39 mouse cellular contexts compared by ENCODE assay signal in genomic region chr5:120531631-120532030, GRCm38 (mm10). TPM values are rescaled to one million over a fixed set of nuclear protein-coding genes. Genes with fewer than 3 reads are reported as not detected.
"Had no signal": no experiment of that assay in that cellular context is flagged by ENCODE, and none has a peak within 500 bp of the region (broad histone marks: within the 10 kb centered on the region; RNA-seq: fewer than 3 reads in every experiment).

No protein-coding gene starts in this region.

- H3K4me2 ChIP-seq: embryonic facial prominence, embryonic 12.5 days; embryonic facial prominence, embryonic 13.5 days; embryonic facial prominence, embryonic 15.5 days; forebrain, embryonic 12.5 days; forebrain, embryonic 13.5 days; forebrain, embryonic 15.5 days had no signal

- H3K27ac ChIP-seq: embryonic facial prominence, embryonic 10.5 days; embryonic facial prominence, embryonic 12.5 days; embryonic facial prominence, embryonic 13.5 days; forebrain, embryonic 10.5 days; forebrain, embryonic 12.5 days; forebrain, embryonic 13.5 days; forebrain, embryonic 15.5 days; gastrocnemius, adult 2 months; heart, adult 2 months had no signal

- H3K27me3 ChIP-seq: embryonic facial prominence, embryonic 12.5 days; embryonic facial prominence, embryonic 13.5 days; embryonic facial prominence, embryonic 15.5 days; forebrain, embryonic 12.5 days; forebrain, embryonic 13.5 days; forebrain, embryonic 15.5 days had no signal

- H3K9me3 ChIP-seq: embryonic facial prominence, embryonic 10.5 days; embryonic facial prominence, embryonic 12.5 days; embryonic facial prominence, embryonic 13.5 days; embryonic facial prominence, embryonic 15.5 days; forebrain, embryonic 10.5 days; forebrain, embryonic 12.5 days; forebrain, embryonic 13.5 days; forebrain, embryonic 15.5 days had no signal

- H3K36me3 ChIP-seq: embryonic facial prominence, embryonic 12.5 days; forebrain, embryonic 12.5 days; forebrain, embryonic 15.5 days had no signal

- DNase-seq: cerebellum, adult 2 months; cerebellum, adult 8-10 months; cerebellum, adult 9-10 months; cerebellum, adult 9-11 months; cerebellum, postnatal 10 days; cerebellum, postnatal 14 days; cerebellum, postnatal 25 days; cerebellum, postnatal 36 days; embryo, embryonic 11 days; forebrain, postnatal 0 days; gastrocnemius, adult 2 months; gastrocnemius, postnatal 10 days; gastrocnemius, postnatal 14 days; gastrocnemius, postnatal 25 days; gastrocnemius, postnatal 36 days; heart, adult 11 months; heart, adult 18-20 months; heart, adult 2 months had no signal

- ATAC-seq: forebrain, embryonic 13.5 days; forebrain, embryonic 14.5 days; forebrain, embryonic 15.5 days; forebrain, embryonic 16.5 days; forebrain, postnatal 0 days had no signal

- H3K9ac ChIP-seq: embryonic facial prominence, embryonic 12.5 days; embryonic facial prominence, embryonic 13.5 days; embryonic facial prominence, embryonic 15.5 days; forebrain, embryonic 12.5 days; forebrain, embryonic 13.5 days; forebrain, embryonic 15.5 days; forebrain, postnatal 0 days had no signal

- H3K4me3 ChIP-seq: embryonic facial prominence, embryonic 10.5 days; embryonic facial prominence, embryonic 12.5 days; embryonic facial prominence, embryonic 13.5 days; embryonic facial prominence, embryonic 15.5 days; erythroblast, embryonic 14.5 days; forebrain, embryonic 10.5 days; forebrain, embryonic 12.5 days; forebrain, embryonic 13.5 days; forebrain, embryonic 15.5 days; gastrocnemius, adult 2 months; heart, adult 2 months had no signal

RNA-seq across cellular contexts. Expression of gene Sds, which starts 55.3 kb away (rescaled TPM):
- total RNA-seq: common myeloid progenitor, adult 5-6 weeks; forebrain, postnatal 0 days; gastrocnemius, postnatal 10 days; gastrocnemius, postnatal 14 days; gastrocnemius, postnatal 25 days; gastrocnemius, postnatal 4 days; granulocyte monocyte progenitor cell, adult 5-6 weeks had no signal
- polyA plus RNA-seq: embryonic facial prominence, embryonic 10.5 days; embryonic facial prominence, embryonic 11.5 days; embryonic facial prominence, embryonic 12.5 days; embryonic facial prominence, embryonic 13.5 days; embryonic facial prominence, embryonic 14.5 days; embryonic facial prominence, embryonic 15.5 days; erythroblast, embryonic 14.5 days; forebrain, embryonic 10.5 days; forebrain, embryonic 11.5 days; forebrain, embryonic 12.5 days; forebrain, embryonic 13.5 days; forebrain, embryonic 14.5 days; forebrain, embryonic 15.5 days; forebrain, embryonic 16.5 days; forebrain, postnatal 0 days; frontal cortex, adult 2 months; gonadal fat pad, adult 2 months had no signal

RNA-seq across cellular contexts. Expression of gene Iqcd, which starts 57.2 kb away (rescaled TPM):
- total RNA-seq: gastrocnemius, adult 18-20 months; gastrocnemius, adult 2 months; gastrocnemius, adult 8-10 months; granulocyte monocyte progenitor cell, adult 5-6 weeks; heart, adult 18-20 months; heart, adult 2 months had no signal
